In the genomic region with DNA sequence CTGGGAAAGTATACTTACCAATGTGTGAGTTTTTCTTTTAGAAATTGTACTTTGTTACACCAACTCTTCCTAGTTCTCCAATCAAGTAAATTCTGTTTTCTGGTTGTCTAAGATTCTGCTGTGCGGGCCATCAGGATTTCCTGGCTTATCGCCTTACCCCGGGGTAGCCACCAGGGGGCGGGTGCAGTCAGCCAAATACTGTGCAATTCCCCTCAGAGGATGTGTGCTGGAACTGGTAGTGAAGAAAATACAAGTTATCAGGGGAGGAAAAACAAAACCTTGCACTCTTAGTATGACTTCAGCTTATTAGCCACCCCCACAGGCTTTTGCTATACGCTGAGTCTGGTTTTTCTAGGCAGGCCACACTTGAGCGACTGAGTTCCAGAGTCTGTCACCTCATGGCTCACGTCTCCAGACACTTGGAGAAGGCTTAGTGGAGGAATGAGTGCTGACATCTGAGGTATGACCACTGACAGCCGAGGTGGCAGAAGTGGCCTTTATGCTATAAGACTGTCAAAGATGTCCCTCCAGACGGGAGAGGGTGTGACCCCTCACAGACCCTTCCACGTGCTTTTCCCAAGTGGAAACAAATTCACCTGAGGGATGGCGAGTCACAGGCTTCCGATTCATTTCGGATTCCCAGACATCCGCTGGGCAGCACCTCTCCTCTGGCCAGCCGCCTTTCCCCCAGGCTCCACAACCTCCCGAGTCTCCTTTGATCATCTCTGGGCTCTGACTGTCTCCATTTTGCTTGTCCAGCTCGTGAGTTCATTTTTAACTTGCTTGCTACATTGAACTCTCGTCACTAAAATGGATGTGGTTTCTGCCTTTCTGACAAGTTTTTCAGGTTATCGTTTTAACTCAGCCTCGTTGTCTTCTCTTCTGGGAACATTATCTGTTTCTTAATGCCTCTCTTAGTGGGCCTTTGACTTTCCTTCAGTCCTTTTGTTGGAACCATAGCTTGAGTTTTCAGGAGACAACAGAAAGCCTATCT, we compare ENCODE assay signal across 8 mouse cellular contexts.
DNase-seq lines count a peak whose midpoint lies in the region; ATAC-seq and TF ChIP-seq lines count a peak whose summit lies in the region.

No protein-coding gene starts in this region.

- TF ChIP-seq EP300 in CH12.LX (IDR thresholded peaks at IDR 0.05; ENCODE audit: low read length): no peak

- in situ Hi-C loops in CH12.LX (cut with MboI; ENCODE audit: low pct_ligation_motif_present, low pct_unique_long_range_greater_than_20kb, low sequenced_read_pairs): loop anchor here (5.0 kb wide), 1 partner anchor 172 kb away; no protein-coding TSS in a partner anchor

- DNase-seq in 3T3-L1 (ENCODE audit: low read depth, low spot score) (peak; percentile 72), CH12.LX (ENCODE audit: extremely low read depth) (peak; percentile 46)
- DNase-seq in cerebellum, adult 9-10 months: peak; percentile 56
- DNase-seq in forelimb bud, embryonic 11.5 days (ENCODE audit: low read depth, low spot score): peak; percentile 47
- peak; percentile 71 for DNase-seq in hindbrain, embryonic 14.5 days (ENCODE audit: low spot score)
- no peak for DNase-seq in liver, adult 2 months (ENCODE audit: extremely low read depth, low read depth, low spot score)
- peak; percentile 75 for DNase-seq in thymus, postnatal 14 days

- H3K79me2 ChIP-seq in CH12.LX (replicated peaks; ENCODE audit: control insufficient read depth, extremely low read depth, insufficient read depth, poor library complexity, severe bottlenecking): no peaks in the 10 kb centered on the region
- peaks cover 6% of the 10 kb centered on the region; the same call in 1 of the 2 replicates for H3K79me2 ChIP-seq in liver, adult 2 months (ENCODE audit: control insufficient read depth, insufficient read depth, low read length)

- ATAC-seq in hindbrain, embryonic 14.5 days (ENCODE audit: low FRiP score): no peak
- peak; percentile 44 for ATAC-seq in monocyte, adult 5-6 weeks (replicated peaks; ENCODE audit: insufficient number of reproducible peaks, low FRiP score, low TSS enrichment, poor library complexity, severe bottlenecking)

- TF ChIP-seq POLR2A in CH12.LX (IDR thresholded peaks at IDR 0.05; ENCODE audit: low read depth, low read length): no peak
- TF ChIP-seq POLR2A in liver, adult 2 months (IDR thresholded peaks at IDR 0.05; ENCODE audit: extremely low read depth, insufficient read depth, low read length): no peak

- H3K4me1 ChIP-seq in CH12.LX (ENCODE audit: control insufficient read depth in 1 of 2, insufficient read depth in 2 of 2): no peaks in the 10 kb centered on the region
- H3K4me1 ChIP-seq in hindbrain, embryonic 14.5 days (replicated peaks; ENCODE audit: control insufficient read depth, insufficient read depth, low read length): no peaks in the 10 kb centered on the region
- peaks cover 5% of the 10 kb centered on the region for H3K4me1 ChIP-seq in liver, adult 2 months (ENCODE audit: control insufficient read depth, insufficient read depth, low read length)

- WGBS in hindbrain, embryonic 14.5 days: 66% methylated on average over 20 of the region's 20 CpGs
- 76% methylated on average over 20 of the region's 20 CpGs for WGBS in liver, adult 2 months

- no peaks in the 10 kb centered on the region for H3K9me3 ChIP-seq in CH12.LX (replicated peaks; ENCODE audit: low read length)
- H3K9me3 ChIP-seq in hindbrain, embryonic 14.5 days (ENCODE audit: control insufficient read depth, low read length): no peaks in the 10 kb centered on the region

- no peak overlapping the region for H3K9ac ChIP-seq in CH12.LX (ENCODE audit: insufficient read depth, low read depth)
- no peak overlapping the region for H3K9ac ChIP-seq in hindbrain, embryonic 14.5 days
- no peak overlapping the region for H3K9ac ChIP-seq in liver, adult 2 months (ENCODE audit: low read depth, low read length)

- dilution Hi-C loops in CH12.LX (cut with MboI; ENCODE audit: extremely low pct_ligation_motif_present, extremely low pct_unique_long_range_greater_than_20kb, low sequenced_read_pairs): no loop called here

- peak; percentile 67 to 82 for TF ChIP-seq CTCF in CH12.LX (conservative IDR thresholded peaks at IDR 0.05 in 1 of 2, IDR thresholded peaks at IDR 0.05 in 1 of 2; ENCODE audit: low read depth in 2 of 2, low read length in 2 of 2)
- TF ChIP-seq CTCF in liver, adult 2 months (IDR thresholded peaks at IDR 0.05; ENCODE audit: low read depth, low read length): peak; percentile 73

- no peaks in the 10 kb centered on the region for H3K27me3 ChIP-seq in CH12.LX (replicated peaks)
- no peaks in the 10 kb centered on the region for H3K27me3 ChIP-seq in hindbrain, embryonic 14.5 days (ENCODE audit: control insufficient read depth, insufficient read depth, low read length)
- no peaks in the 10 kb centered on the region for H3K27me3 ChIP-seq in liver, adult 2 months (ENCODE audit: control insufficient read depth, insufficient read depth, low read length)

- no peak overlapping the region for H3K4me3 ChIP-seq in CH12.LX (replicated peaks in 1 of 3; ENCODE audit: low read depth in 2 of 3, low read length in 2 of 3, poor library complexity in 1 of 3)
- H3K4me3 ChIP-seq in hindbrain, embryonic 14.5 days (replicated peaks; ENCODE audit: low read length): no peak overlapping the region
- no peak overlapping the region for H3K4me3 ChIP-seq in liver, adult 2 months (ENCODE audit: insufficient read depth, low read depth, low read length)

- H3K4me2 ChIP-seq in CH12.LX (ENCODE audit: insufficient read depth, low read depth, poor library complexity, severe bottlenecking): no peak overlapping the region
- no peak overlapping the region for H3K4me2 ChIP-seq in hindbrain, embryonic 14.5 days (replicated peaks)

- H3K36me3 ChIP-seq in CH12.LX (replicated peaks in 1 of 2; ENCODE audit: control insufficient read depth in 1 of 2, insufficient read depth in 1 of 2, low read length in 1 of 2): peaks cover 0 to 15% of the 10 kb centered on the region in 2 experiments
- no peaks in the 10 kb centered on the region for H3K36me3 ChIP-seq in hindbrain, embryonic 14.5 days (replicated peaks; ENCODE audit: control insufficient read depth, insufficient read depth)
- H3K36me3 ChIP-seq in liver, adult 2 months (ENCODE audit: control insufficient read depth, insufficient read depth, low read length): no peaks in the 10 kb centered on the region

- peak; percentile 47 for TF ChIP-seq RAD21 in CH12.LX (IDR thresholded peaks at IDR 0.05; ENCODE audit: low read depth, low read length)

- no peak overlapping the region for H3K27ac ChIP-seq in CH12.LX (ENCODE audit: insufficient read depth, low read depth)
- H3K27ac ChIP-seq in hindbrain, embryonic 14.5 days: no peak overlapping the region
- H3K27ac ChIP-seq in liver, adult 2 months (replicated peaks; ENCODE audit: insufficient read depth, low read depth, low read length): peak overlapping the region; percentile 10

TF ChIP-seq in CH12.LX, 34 proteins besides CTCF, POLR2A, EP300 and RAD21:
- TF ChIP-seq CHD2 (IDR thresholded peaks at IDR 0.05; ENCODE audit: low read length): no peak
- TF ChIP-seq POLR2AphosphoS2 (IDR thresholded peaks at IDR 0.05; ENCODE audit: low read depth, low read length): no peak
- no peak for TF ChIP-seq UBTF (IDR thresholded peaks at IDR 0.05; ENCODE audit: low read depth, low read length)
- no peak for TF ChIP-seq NRF1 (IDR thresholded peaks at IDR 0.05; ENCODE audit: low read depth, low read length)
- TF ChIP-seq NELFE (IDR thresholded peaks at IDR 0.05; ENCODE audit: low read depth, low read length): no peak
- TF ChIP-seq SMC3 (IDR thresholded peaks at IDR 0.05; ENCODE audit: low read depth, low read length): peak; percentile 63
TF ChIP-seq in CH12.LX: peak in this region for 1.
